Mouse (Mus musculus) hindbrain, embryonic 16.5 days (tissue): ENCODE results near the gene Iqcd. TPM values are rescaled to one million over a fixed set of nuclear protein-coding genes. Genes with fewer than 3 reads are reported as not detected.

Experiments used
- ATAC-seq: fragments of 200-750 bp; cut with Nextera tagmentation; 2 replicates; pipeline ENCODE4 v1.8.0; 2017; ENCODE audit warnings: moderate TSS enrichment, moderate library complexity
- H3K27ac ChIP-seq: fragments of 300-500 bp; sonication (generic); 2 replicates; pipeline ENCODE4 v1.5.1; 2014; ENCODE audit warnings: low read depth, mild to moderate bottlenecking, control low read depth, low read length, moderate library complexity
- H3K27me3 ChIP-seq: fragments of 300-500 bp; sonication (generic); replicated peaks from 2 replicates; pipeline ENCODE4 v1.6.1; 2014; ENCODE audit warnings: low read length; ENCODE audit not compliant: control insufficient read depth, insufficient read depth
- H3K36me3 ChIP-seq: fragments of 300-500 bp; sonication (generic); 2 replicates; pipeline ENCODE4 v1.6.1; 2014; ENCODE audit warnings: mild to moderate bottlenecking, low read length, moderate library complexity, mixed read lengths; ENCODE audit not compliant: control insufficient read depth, insufficient read depth
- H3K4me1 ChIP-seq: fragments of 300-500 bp; sonication (generic); 2 replicates; pipeline ENCODE4 v1.6.1; 2014; ENCODE audit warnings: low read depth, low read length; ENCODE audit not compliant: control insufficient read depth, insufficient read depth
- H3K4me2 ChIP-seq: fragments of 300-500 bp; sonication (generic); 2 replicates; pipeline ENCODE4 v1.6.1; 2014; ENCODE audit warnings: mild to moderate bottlenecking, low read length, control low read depth, moderate library complexity
- H3K4me3 ChIP-seq: fragments of 300-500 bp; sonication (generic); 2 replicates; pipeline ENCODE4 v1.5.1; 2014; ENCODE audit warnings: mild to moderate bottlenecking, low read length, control low read depth, moderate library complexity
- H3K9ac ChIP-seq: fragments of 300-500 bp; sonication (generic); 2 replicates; pipeline ENCODE4 v1.6.1; 2014; ENCODE audit warnings: low read depth, mild to moderate bottlenecking, control low read depth, low read length, moderate library complexity
- H3K9me3 ChIP-seq: fragments of 300-500 bp; sonication (generic); 2 replicates; pipeline ENCODE4 v1.6.1; 2014; ENCODE audit warnings: mild to moderate bottlenecking, low read length, moderate library complexity; ENCODE audit not compliant: control insufficient read depth
- WGBS: fragments of 180-500 bp; shearing (Covaris S2); extraction: QIAGEN DNeasy Blood & Tissue Kit; methylation state at CpG from one replicate; pipeline ENCODE4 v1.1.7; 2014; 5-methylcytosine and 5-hydroxymethylcytosine counted together
- polyA plus RNA-seq: library from polyadenylated mRNA; unstranded; fragments of >200 nt; fragmentation: Nextera tagmentation; extraction: Ambion mirVana; gene quantifications from 2 replicates; pipeline ENCODE4 v1.2.1, GENCODE M21; 2015

Iqcd gene
- polyA plus RNA-seq, 1 experiment from 2014 or later: 2.0 TPM

- no peak overlapping the region for H3K27ac ChIP-seq
- H3K4me3 ChIP-seq: no peak overlapping the region
- H3K4me1 ChIP-seq: peaks cover 19% of the 10 kb centered on the region
- H3K9ac ChIP-seq: no peak overlapping the region
- H3K4me2 ChIP-seq: no peak overlapping the region
- no peak for ATAC-seq
- WGBS: 79% methylated on average over 16 of the region's 16 CpGs
- no peaks in the 10 kb centered on the region for H3K27me3 ChIP-seq
- H3K9me3 ChIP-seq: no peaks in the 10 kb centered on the region
- no peaks in the 10 kb centered on the region for H3K36me3 ChIP-seq
These were observed 1.7 kb downstream of the Iqcd start for GRCm38 (mm10) chr5:120590356-120591010.

GRCm38 (mm10) chr5:120592141-120592540 lies 3.3 kb downstream of the Iqcd start:
- Histone ChIP-seq H3K27ac (no peak overlapping the region), H3K4me2 (no peak overlapping the region), H3K36me3 (no peaks in the 10 kb centered on the region), H3K4me1 (peaks cover 13% of the 10 kb centered on the region), H3K27me3 (no peaks in the 10 kb centered on the region), H3K9me3 (no peaks in the 10 kb centered on the region), H3K4me3 (no peak overlapping the region), H3K9ac (no peak overlapping the region)
- WGBS: 70% methylated on average over 7 of the region's 7 CpGs
- no peak for ATAC-seq

GRCm38 (mm10) chr5:120594485-120594884 lies 5.7 kb downstream of the Iqcd start:
- WGBS: 87% methylated on average over 6 of the region's 6 CpGs
- ATAC-seq: no peak
- H3K4me2 ChIP-seq: no peak overlapping the region
- no peaks in the 10 kb centered on the region for H3K27me3 ChIP-seq
- H3K4me3 ChIP-seq: no peak overlapping the region
- H3K36me3 ChIP-seq: no peaks in the 10 kb centered on the region
- no peak overlapping the region for H3K9ac ChIP-seq
- no peak overlapping the region for H3K27ac ChIP-seq
- no peaks in the 10 kb centered on the region for H3K9me3 ChIP-seq
- H3K4me1 ChIP-seq: no peaks in the 10 kb centered on the region

- H3K4me1 ChIP-seq: no peaks in the 10 kb centered on the region
- no peak for ATAC-seq
These were observed 10.8 kb downstream of the Iqcd start for GRCm38 (mm10) chr5:120599625-120600024.

GRCm38 (mm10) chr5:120600946-120601668 lies 12.3 kb downstream of the Iqcd start:
- H3K27me3 ChIP-seq: no peaks in the 10 kb centered on the region
- H3K4me2 ChIP-seq: no peak overlapping the region
- no peak for ATAC-seq
- peaks cover 5% of the 10 kb centered on the region; the same call in 1 of the 2 replicates for H3K4me1 ChIP-seq
- H3K9me3 ChIP-seq: no peaks in the 10 kb centered on the region
- WGBS: 56% methylated on average over 11 of the region's 11 CpGs
- H3K36me3 ChIP-seq: no peaks in the 10 kb centered on the region
- H3K9ac ChIP-seq: no peak overlapping the region
- H3K27ac ChIP-seq: no peak overlapping the region; the same call in 1 of the 2 replicates
- H3K4me3 ChIP-seq: no peak overlapping the region

More at GRCm38 (mm10) chr5:120599625-120600024, 10.8 kb downstream of the Iqcd start:
- WGBS: 93% methylated on average over 6 of the region's 6 CpGs
- no peaks in the 10 kb centered on the region for H3K36me3 ChIP-seq
- no peaks in the 10 kb centered on the region for H3K9me3 ChIP-seq
- no peak overlapping the region for H3K27ac ChIP-seq
- no peaks in the 10 kb centered on the region for H3K27me3 ChIP-seq
- H3K9ac ChIP-seq: no peak overlapping the region
- no peak overlapping the region for H3K4me2 ChIP-seq
- H3K4me3 ChIP-seq: no peak overlapping the region

GRCm38 (mm10) chr5:120602210-120602609 lies 13.4 kb downstream of the Iqcd start:
- H3K4me2 ChIP-seq: no peak overlapping the region
- no peak overlapping the region for H3K27ac ChIP-seq
- ATAC-seq: no peak
- no peaks in the 10 kb centered on the region for H3K36me3 ChIP-seq
- no peak overlapping the region for H3K4me3 ChIP-seq
- no peak overlapping the region for H3K9ac ChIP-seq
- no peaks in the 10 kb centered on the region for H3K27me3 ChIP-seq
- WGBS: 97% methylated on average over 12 of the region's 12 CpGs
- H3K9me3 ChIP-seq: no peaks in the 10 kb centered on the region
- peaks cover 5% of the 10 kb centered on the region; the same call in 1 of the 2 replicates for H3K4me1 ChIP-seq

- H3K9me3 ChIP-seq: no peaks in the 10 kb centered on the region
- H3K4me2 ChIP-seq: no peak overlapping the region
- H3K36me3 ChIP-seq: no peaks in the 10 kb centered on the region
- ATAC-seq: no peak
- H3K27me3 ChIP-seq: no peaks in the 10 kb centered on the region
- peaks cover 5% of the 10 kb centered on the region; the same call in 1 of the 2 replicates for H3K4me1 ChIP-seq
- H3K27ac ChIP-seq: no peak overlapping the region
- H3K4me3 ChIP-seq: no peak overlapping the region
- H3K9ac ChIP-seq: no peak overlapping the region
- 60% methylated on average over 7 of the region's 7 CpGs for WGBS
These were observed 14.7 kb downstream of the Iqcd start for GRCm38 (mm10) chr5:120603515-120603914.

GRCm38 (mm10) chr5:120604839-120605238 lies 16.0 kb downstream of the Iqcd start:
- Histone ChIP-seq H3K4me2 (peak overlapping the region; percentile 71), H3K36me3 (no peaks in the 10 kb centered on the region), H3K27ac (peak overlapping the region; percentile 71), H3K4me1 (peaks cover 5% of the 10 kb centered on the region; the same call in 1 of the 2 replicates), H3K27me3 (no peaks in the 10 kb centered on the region), H3K9me3 (no peaks in the 10 kb centered on the region), H3K9ac (peak overlapping the region; percentile 65), H3K4me3 (peak overlapping the region; percentile 38)
- 1% methylated on average over 6 of the region's 6 CpGs for WGBS
- no peak for ATAC-seq

GRCm38 (mm10) chr5:120605241-120605661 lies 16.4 kb downstream of the Iqcd start:
- peak; percentile 60 for ATAC-seq
- peak overlapping the region; percentile 38 for H3K4me3 ChIP-seq
- H3K4me1 ChIP-seq: peaks cover 7% of the 10 kb centered on the region; the same call in 1 of the 2 replicates
- WGBS: 2% methylated on average over 10 of the region's 10 CpGs
- peak overlapping the region; percentile 65 for H3K9ac ChIP-seq
- H3K27me3 ChIP-seq: no peaks in the 10 kb centered on the region
- no peaks in the 10 kb centered on the region for H3K36me3 ChIP-seq
- peak overlapping the region; percentile 71 for H3K4me2 ChIP-seq
- peak overlapping the region; percentile 71 for H3K27ac ChIP-seq
- H3K9me3 ChIP-seq: no peaks in the 10 kb centered on the region
